Mouse (Mus musculus): ENCODE measurements around the gene B3galnt2. TPM values are rescaled to one million over a fixed set of nuclear protein-coding genes. Genes with fewer than 3 reads are reported as not detected.
A peak's percentile ranks its signal among the peaks of the same experiment; 100 is the strongest.

B3galnt2 gene
- total RNA-seq, 1 experiment from 2014 or later: 69.8 TPM

DNA sequence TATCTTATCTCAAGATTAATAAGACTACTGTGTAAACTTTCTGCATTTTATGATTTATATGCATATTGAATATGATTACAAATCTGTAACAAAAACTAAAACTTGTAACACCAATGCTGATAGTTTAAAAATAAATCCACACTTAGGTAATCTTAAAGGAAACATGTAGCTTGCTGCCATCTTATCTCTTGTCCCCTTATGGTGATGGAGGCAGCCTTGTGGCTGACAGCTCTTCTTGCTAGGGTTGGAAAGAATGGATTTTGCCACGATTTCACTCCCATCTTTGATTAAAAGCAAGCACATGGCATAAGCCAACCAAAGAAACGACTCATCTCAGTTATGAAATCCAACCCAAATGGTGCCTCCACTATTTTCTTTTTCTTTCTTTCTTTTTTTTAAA, 90.3 kb downstream of the B3galnt2 start:
- ATAC-seq (replicated peaks; ENCODE audit: low read depth, poor library complexity, severe bottlenecking): peak; percentile 36; the same call in 1 of the 2 replicates

Other genes starting within 250 kb of the B3galnt2 start
- gene Gng4, start 170.4 kb upstream of the B3galnt2 start, total RNA-seq (2017): not detected in 2 replicates
- 71.0 and 77.9 TPM in 2 replicates for gene Tbce, start 85.2 kb downstream of the B3galnt2 start, total RNA-seq (2017)
- 64.8 and 72.9 TPM in 2 replicates for gene Arid4b, start 108.8 kb downstream of the B3galnt2 start, total RNA-seq (2017)
- gene Ggps1, start 109.0 kb downstream of the B3galnt2 start, total RNA-seq (2017): 16.9 and 25.4 TPM in 2 replicates

Measured in common myeloid progenitor, adult 5-6 weeks (primary cell).